Mouse (Mus musculus) gastrocnemius, postnatal 14 days (tissue): ENCODE measurements at regions not wholly inside any gene's neighbourhood (a gene's known extent, or its start where the extent isn't known, plus 50 kb on each side); places are given as distances from the start of the nearest gene placed in this dataset.
A peak's percentile ranks its signal among the peaks of the same experiment; 100 is the strongest.
"Not testable (repeated sequence)": the region's sequence is repeated elsewhere in the genome, so short reads cannot be mapped to it uniquely, and the experiment has no call there.

Experiments used
- DNase-seq: peaks from one replicate; pipeline ENCODE4 v3.0.0; 2021; ENCODE audit warnings: mixed read lengths
- intact Hi-C: fragments of 180-260 bp; cut with DNase I; formaldehyde crosslinking; loops from one replicate; pipeline ENCODE4 v1.15.1; 2025; ENCODE audit warnings: low total_unique reads

GRCm38 (mm10) chr13:44495450-44495849, 233.8 kb upstream of the Jarid2 start:
- intact Hi-C loops = no loop called here
- no peak for DNase-seq

GRCm38 (mm10) chr13:44496596-44496995, 232.7 kb upstream of the Jarid2 start:
- DNase-seq = no peak
- intact Hi-C loops = no loop called here

GRCm38 (mm10) chr13:44500896-44501295, 228.4 kb upstream of the Jarid2 start:
- DNase-seq, intact Hi-C loops: not testable (repeated sequence)

- intact Hi-C loops = no loop called here
- DNase-seq = no peak
These were observed 227.4 kb upstream of the Jarid2 start for GRCm38 (mm10) chr13:44501777-44502321.

- peak; percentile 41 for DNase-seq
- intact Hi-C loops = no loop called here
These were observed 226.5 kb upstream of the Jarid2 start for GRCm38 (mm10) chr13:44502612-44503256.

- intact Hi-C loops = no loop called here
- no peak for DNase-seq
These were observed 225.9 kb upstream of the Jarid2 start for GRCm38 (mm10) chr13:44503257-44503950.

- intact Hi-C loops = no loop called here
These were observed 224.8 kb upstream of the Jarid2 start for GRCm38 (mm10) chr13:44504455-44504854.

GRCm38 (mm10) chr13:44506975-44507374, 222.3 kb upstream of the Jarid2 start:
- intact Hi-C loops = no loop called here

More at GRCm38 (mm10) chr13:44504455-44504854, 224.8 kb upstream of the Jarid2 start:
- no peak for DNase-seq

GRCm38 (mm10) chr13:44509526-44510159, 219.6 kb upstream of the Jarid2 start:
- intact Hi-C loops = no loop called here
- DNase-seq = no peak

More at GRCm38 (mm10) chr13:44506975-44507374, 222.3 kb upstream of the Jarid2 start:
- DNase-seq = no peak

- intact Hi-C loops = no loop called here
- no peak for DNase-seq
These were observed 215.6 kb upstream of the Jarid2 start for GRCm38 (mm10) chr13:44513378-44514285.

GRCm38 (mm10) chr13:44514636-44515158, 214.6 kb upstream of the Jarid2 start:
- intact Hi-C loops = no loop called here
- DNase-seq = no peak

- no peak for DNase-seq
- intact Hi-C loops = no loop called here
These were observed 212.4 kb upstream of the Jarid2 start for GRCm38 (mm10) chr13:44516863-44517262.

GRCm38 (mm10) chr13:44517312-44517711, 212.0 kb upstream of the Jarid2 start:
- intact Hi-C loops = no loop called here
- no peak for DNase-seq

GRCm38 (mm10) chr13:44518215-44518614, 211.1 kb upstream of the Jarid2 start:
- intact Hi-C loops = no loop called here
- DNase-seq = no peak

- intact Hi-C loops = no loop called here
- no peak for DNase-seq
These were observed 205.8 kb upstream of the Jarid2 start for GRCm38 (mm10) chr13:44523516-44523915.

GRCm38 (mm10) chr13:44530867-44531564, 198.3 kb upstream of the Jarid2 start:
- no peak for DNase-seq
- intact Hi-C loops = loop anchor here (10.0 kb wide), 1 partner anchor 116 kb away; no protein-coding TSS in a partner anchor

GRCm38 (mm10) chr13:44532631-44533180, 196.6 kb upstream of the Jarid2 start:
- intact Hi-C loops = loop anchor here (10.0 kb wide), 1 partner anchor 118 kb away; no protein-coding TSS in a partner anchor
- no peak for DNase-seq

- DNase-seq = no peak
- intact Hi-C loops = loop anchor here (10.0 kb wide), 1 partner anchor 120 kb away; no protein-coding TSS in a partner anchor
These were observed 194.6 kb upstream of the Jarid2 start for GRCm38 (mm10) chr13:44534575-44535080.
